Mouse (Mus musculus): Measurements from ENCODE around the gene Vmn2r25. TPM values are rescaled to one million over a fixed set of nuclear protein-coding genes. Genes with fewer than 3 reads are reported as not detected.

Vmn2r25 gene
- not detected in 2 replicates for polyA plus RNA-seq (2012; ENCODE audit: low replicate concordance)

GRCm38 (mm10) chr6:123853363-123853762 is at the start of gene Vmn2r25:
TSS of gene Vmn2r25 (minus strand) at chr6:123853463.

GRCm38 (mm10) chr6:123778579-123778978 is 74.7 kb downstream of the Vmn2r25 start, which contains the start of gene Vmn2r24:
TSS of gene Vmn2r24 (plus strand) at chr6:123778879.

Other genes starting within 250 kb of the Vmn2r25 start
- gene Vmn2r22, start 202.7 kb downstream of the Vmn2r25 start, polyA plus RNA-seq (2012; ENCODE audit: low replicate concordance) = not detected in 2 replicates
- gene Vmn2r23, start 150.8 kb downstream of the Vmn2r25 start, polyA plus RNA-seq (2012; ENCODE audit: low replicate concordance) = not detected in 2 replicates
- gene Vmn2r24, start 74.6 kb downstream of the Vmn2r25 start, polyA plus RNA-seq (2012; ENCODE audit: low replicate concordance) = not detected in 2 replicates
- 0.02 TPM in 1 of 2 replicates, not detected in the other for gene Vmn2r26, start 171.1 kb upstream of the Vmn2r25 start, polyA plus RNA-seq (2012; ENCODE audit: low replicate concordance)